Mouse (Mus musculus): ENCODE measurements around the gene Myo9b.
A peak's percentile ranks its signal among the peaks of the same experiment; 100 is the strongest.
"Not testable (repeated sequence)": the region's sequence is repeated elsewhere in the genome, so short reads cannot be mapped to it uniquely, and the experiment has no call there.

Gene Myo9b

DNA sequence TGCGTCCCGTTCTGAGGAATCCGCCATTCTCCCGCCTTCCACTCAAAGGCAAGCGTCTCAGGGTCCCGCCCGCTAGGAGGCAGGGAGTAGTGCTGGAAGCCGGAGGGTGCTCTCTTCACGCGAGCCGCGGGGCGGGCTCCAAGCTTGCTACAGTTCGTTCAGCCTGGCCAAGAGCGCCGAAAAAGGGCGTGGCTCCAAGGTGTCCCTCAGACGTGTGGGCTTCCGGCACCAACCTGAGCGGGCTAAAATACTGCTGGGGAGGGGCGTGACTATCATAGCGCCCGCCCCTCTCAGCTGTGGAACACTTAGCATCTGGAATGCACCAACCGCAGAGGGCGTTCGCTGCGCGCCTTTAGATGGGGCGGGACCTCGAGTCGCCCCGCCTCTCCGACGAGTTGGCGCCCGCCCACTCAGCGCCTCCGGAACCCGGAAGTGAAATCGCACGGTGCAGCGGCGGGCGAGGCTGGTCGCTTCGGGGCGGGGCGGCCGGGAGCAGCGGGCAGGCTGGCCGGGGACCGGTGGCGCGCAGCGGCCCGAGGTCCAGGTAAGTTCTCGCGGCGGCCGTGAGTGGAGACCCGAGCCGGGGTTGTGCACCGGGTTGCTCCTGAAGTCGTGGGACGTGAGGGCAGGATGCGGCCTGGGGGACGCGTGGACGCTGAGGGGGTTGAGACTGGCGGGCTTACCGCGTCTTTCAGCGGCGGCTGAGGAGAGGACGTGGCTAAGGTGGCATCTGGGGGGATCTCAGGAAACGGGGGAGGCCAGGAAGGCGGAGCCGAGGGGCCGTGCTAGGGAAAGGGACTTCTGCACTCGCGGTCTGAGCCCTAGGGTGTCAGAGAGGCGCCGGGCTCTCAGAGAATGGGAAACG is at the start of gene Myo9b, which contains the start of gene Haus8:
TSS of gene Myo9b (plus strand) at position 429 of the 865 bp plus-strand sequence.
TSS of gene Haus8 (minus strand) at position 649 of the 865 bp plus-strand sequence.
- peak; percentile 98 to 99 for DNase-seq (ENCODE audit: inconsistent age in 2 of 2, low spot score in 1 of 2)

DNA sequence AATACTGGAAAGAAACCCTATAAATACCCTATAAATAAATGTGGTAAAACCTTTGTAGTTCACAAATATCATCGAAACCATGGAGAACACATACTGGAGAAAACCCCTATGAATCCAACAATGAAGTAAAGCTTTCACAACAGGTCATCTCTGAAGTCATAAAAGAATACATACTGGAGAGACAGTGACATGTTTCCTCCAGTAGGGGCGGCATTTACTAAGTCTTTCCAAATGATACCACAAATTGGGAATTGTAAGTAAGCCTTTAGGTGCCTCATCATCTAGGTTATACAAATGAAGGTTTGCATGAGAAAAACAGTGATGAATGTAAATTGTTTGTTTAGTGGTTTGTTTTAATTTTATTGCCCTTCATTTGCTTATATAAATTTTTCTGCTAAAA is 48.0 kb upstream of the Myo9b start:
- peak in 1 of 2 experiments; percentile 70 for DNase-seq (ENCODE audit: inconsistent age in 2 of 2, low spot score in 1 of 2)

DNA sequence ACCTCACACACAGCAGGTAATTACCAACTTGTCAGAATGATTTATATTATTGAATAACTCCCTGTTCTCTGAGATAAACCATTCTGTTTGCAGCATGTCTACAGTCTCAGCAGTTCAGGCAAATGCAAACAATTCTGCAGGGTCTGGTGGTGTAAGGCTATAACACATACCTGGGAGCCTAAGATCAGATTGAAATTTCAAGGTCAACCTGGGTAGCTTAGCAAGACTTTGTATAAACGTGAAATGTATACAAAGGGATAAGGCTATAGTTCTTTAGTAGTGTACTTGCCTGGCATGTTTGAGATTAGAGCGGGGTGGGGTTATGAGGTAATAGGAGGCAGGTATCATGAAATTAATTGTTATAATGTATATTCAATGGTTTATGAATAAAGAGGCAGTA is 29.8 kb upstream of the Myo9b start:
- DNase-seq (ENCODE audit: inconsistent age in 2 of 2, low spot score in 1 of 2) = no peak

DNA sequence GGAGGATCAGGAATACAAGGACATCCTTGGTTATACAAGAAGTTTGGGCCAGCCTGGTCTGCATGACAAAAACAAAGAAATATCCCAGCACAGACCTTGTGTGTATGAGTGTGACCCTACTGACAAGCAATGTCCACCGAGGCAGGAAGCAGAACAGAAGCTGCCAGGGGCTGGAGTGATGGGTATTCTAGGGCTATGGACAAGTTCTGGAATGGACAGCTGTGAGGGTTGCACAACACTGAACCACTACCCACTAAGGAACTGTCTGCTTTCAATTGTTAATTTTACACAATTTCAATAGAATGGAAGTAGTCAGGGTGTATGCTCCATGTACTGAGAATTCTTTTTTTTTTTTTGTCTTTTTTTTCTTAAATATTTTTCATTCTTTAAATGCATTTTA is 24.3 kb upstream of the Myo9b start:
- DNase-seq (ENCODE audit: inconsistent age in 2 of 2, low spot score in 1 of 2) = no peak

DNA sequence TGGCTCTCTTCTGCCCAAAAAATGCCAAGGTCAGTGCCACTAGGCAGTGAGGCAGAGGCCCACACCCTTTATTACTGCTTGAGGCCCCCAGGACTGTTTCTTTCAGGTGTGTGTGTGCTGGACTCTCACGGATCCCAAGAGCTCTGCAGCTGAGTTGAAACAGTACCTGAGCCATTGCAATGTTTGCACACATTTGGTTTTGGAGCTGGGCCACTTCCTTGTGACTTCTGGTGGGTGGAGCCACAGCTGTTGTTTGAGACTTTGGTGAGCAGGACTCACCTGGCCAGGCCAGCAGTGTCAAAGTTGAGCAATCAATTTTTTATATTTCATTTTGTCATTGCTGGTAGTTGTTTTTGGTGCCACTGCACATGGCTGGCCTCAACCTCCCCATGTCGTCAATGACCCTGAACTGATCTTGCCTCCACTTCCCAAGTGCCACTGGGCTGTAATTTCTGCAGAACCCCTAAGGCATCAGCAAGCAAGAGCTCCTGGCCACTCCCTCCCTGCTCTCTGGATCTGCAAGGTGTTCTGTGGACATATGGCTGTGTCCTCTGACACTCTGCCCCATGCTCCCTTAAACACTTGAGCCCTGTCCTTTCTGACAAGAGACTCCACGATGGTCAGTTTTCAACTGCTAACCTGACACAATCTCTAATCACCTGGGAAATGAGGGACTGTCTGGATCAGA is 15.8 kb upstream of the Myo9b start:
- DNase-seq (ENCODE audit: inconsistent age in 2 of 2, low spot score in 1 of 2) = peak in 1 of 2 experiments; percentile 1

DNA sequence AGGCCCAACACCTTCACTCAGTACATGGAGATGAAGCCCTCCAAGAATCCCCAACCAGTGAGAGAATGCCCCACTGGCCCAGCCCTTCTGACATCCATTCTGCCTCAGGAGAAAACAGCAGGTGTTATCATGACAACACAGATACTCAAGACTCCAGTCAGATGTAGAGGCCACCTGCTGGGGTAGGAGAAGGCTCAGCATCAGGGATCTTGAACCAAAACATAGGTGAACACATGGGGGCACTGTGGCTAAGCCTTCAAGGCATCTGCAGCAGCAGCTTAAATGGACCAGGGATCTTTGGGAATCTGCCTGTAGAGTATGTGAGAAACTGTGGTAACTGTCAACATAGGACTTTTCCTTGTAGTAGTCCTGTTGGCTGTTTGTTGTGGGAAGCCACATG is 11.3 kb upstream of the Myo9b start:
- DNase-seq (ENCODE audit: inconsistent age in 2 of 2, low spot score in 1 of 2) = peak; percentile 38 to 64

DNA sequence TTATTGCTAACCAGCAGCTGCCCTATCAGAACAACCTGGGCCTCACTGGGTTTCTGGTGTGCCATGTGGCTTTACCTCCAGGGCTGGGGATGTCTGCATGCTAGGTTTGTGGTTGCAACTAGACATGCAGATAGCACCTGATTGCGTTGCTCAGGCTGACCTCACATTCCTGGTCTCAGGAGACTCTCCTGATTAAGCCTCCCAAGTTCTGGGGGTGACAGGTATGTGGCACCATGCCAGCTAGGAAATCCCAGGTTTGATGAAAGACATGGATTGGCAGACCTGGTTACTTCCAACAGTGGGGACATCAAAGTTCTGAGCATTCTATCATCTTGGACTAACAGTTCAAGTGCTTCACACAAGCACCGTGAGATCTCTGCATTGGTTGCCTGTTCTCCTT is 4.8 kb upstream of the Myo9b start:
- no peak for DNase-seq (ENCODE audit: inconsistent age in 2 of 2, low spot score in 1 of 2)

DNA sequence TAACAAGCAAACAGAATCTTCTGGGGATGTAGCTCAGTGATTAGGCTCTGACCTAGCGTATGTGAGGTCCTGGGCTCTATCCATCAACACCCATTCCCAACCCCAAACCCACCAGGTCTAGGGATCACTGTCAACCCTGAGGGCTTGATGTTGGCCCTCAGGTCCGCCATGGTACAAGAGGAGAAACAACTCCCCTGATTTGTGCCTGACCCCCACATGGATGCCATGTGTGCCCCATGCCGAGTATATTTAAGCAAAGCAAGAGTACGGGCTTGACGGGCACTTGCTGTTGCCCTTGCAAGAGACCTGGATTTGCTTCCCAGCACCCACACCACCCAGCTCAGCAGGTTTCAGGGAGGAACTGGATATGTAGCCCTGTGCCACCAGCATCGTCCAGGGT is 4.2 kb upstream of the Myo9b start:
- not testable (repeated sequence) for DNase-seq (ENCODE audit: inconsistent age in 2 of 2, low spot score in 1 of 2)

DNA sequence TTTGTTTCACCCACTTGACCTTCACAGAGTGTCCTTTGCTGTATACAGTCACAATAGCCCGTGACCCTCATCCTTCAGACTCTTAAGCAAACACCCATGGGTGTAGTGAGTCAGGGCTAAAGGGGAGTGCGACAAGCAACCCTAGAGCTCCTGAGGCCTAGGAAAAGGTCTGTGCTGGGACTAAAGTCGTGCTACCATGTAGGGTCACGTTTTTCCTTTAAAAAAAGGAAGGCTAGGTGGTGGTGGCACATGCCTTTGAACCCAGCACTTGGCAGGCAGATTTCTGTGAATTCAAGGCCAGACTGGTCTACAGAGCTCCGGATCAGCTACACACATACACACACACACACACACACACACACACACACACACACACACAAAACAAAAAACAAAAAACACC is 884 bp upstream of the Myo9b start:
- no peak for DNase-seq (ENCODE audit: inconsistent age in 2 of 2, low spot score in 1 of 2)

DNA sequence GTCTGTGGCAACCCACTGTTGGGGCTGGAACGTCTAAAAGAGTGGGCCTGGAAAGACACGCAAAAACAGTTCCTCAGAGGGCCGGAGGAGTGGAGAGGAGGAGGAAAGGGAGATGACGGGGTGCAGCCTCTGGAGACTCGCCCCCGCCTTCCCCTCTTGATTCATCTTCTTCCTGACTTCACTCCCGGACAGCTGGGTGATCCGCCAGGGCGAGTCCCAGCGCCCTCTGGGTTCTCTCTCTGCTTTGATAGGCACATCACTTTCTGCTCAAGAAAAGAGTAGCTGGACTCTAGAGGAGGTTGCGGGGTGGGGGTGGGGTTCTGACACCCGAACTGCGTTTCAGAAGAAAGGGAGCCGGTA is 617 bp downstream of the Myo9b start:
- DNase-seq (ENCODE audit: inconsistent age in 2 of 2, low spot score in 1 of 2) = peak; percentile 79 to 89

DNA sequence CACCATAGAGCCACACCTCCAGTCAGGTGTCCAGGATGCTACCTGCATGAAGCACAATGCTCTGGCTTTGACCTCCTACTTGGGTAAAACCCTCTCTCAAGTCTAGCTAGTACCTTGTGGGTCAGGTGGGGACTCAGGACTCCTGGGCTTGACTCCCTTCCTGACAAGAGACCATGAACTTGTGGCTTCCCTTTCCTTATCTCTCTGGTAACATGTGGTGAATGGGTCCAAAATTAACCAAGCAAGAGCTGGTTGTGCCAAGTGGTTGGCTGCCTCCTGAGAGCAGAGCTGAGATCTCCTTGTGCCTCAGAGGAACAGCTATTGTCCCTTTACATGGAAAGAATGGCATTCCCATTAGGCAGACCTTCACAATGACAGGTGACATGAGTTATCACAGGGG is 2.0 kb downstream of the Myo9b start:
- no peak for DNase-seq (ENCODE audit: inconsistent age in 2 of 2, low spot score in 1 of 2)

DNA sequence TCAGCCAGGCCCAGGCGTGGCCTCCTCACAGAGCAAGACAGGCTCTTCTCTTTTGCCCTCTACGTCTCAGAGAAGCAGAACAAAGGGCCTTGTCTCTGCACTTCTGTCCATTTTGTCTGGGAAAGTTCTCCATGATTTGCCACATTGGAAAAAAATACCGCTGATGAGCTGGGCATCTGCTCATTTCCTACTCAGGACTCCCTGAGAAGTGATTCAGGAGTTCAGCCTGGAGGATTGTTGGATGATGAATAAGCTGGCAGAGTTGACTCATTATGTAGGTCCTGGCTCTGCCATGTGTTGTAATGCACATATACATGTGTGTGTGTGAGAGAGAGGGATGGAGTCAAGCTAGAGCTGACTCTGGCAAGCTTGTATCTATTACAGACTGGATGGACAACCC is 3.7 kb downstream of the Myo9b start:
- DNase-seq (ENCODE audit: inconsistent age in 2 of 2, low spot score in 1 of 2) = no peak

DNA sequence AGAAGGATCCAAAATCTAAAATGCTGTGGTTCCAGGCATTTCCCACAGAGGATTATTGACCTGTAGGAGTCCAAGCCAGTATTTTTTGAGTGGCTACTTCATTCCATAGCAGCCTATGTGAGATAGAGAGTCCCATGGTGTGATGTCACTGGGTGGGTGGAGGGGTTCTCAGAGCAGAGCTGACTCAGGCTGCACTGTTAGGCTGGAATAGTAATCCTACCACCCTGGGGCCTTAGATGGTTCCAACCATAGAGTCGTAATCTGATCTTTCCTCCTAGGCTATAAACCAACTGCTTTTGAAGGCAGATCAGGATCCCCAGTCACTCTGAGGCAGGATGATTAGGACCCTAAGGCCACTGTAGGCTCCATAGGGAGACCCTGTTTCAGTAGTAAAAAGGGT is 6.9 kb downstream of the Myo9b start:
- DNase-seq (ENCODE audit: inconsistent age in 2 of 2, low spot score in 1 of 2) = not testable (repeated sequence)

DNA sequence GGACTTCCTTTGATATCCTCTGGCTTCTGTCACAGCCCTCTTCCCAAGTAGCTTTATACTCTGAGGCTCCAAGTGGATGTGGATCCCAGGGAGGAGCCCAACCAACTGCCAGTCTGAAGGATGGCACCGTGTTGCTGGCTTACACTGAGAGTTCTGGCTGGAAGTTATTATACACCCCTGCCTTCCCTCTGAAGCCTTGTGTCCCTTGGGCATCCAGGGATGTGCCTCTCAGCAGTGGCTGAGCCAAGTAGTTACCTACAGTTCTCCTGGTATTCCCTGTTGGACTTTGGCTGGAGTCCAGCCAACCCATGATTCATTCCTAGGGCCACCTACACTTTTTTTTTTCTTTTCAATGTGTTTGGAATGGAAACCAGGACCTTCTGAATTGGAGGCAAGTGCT is 9.2 kb downstream of the Myo9b start:
- DNase-seq (ENCODE audit: inconsistent age in 2 of 2, low spot score in 1 of 2) = peak in 1 of 2 experiments; percentile 42

DNA sequence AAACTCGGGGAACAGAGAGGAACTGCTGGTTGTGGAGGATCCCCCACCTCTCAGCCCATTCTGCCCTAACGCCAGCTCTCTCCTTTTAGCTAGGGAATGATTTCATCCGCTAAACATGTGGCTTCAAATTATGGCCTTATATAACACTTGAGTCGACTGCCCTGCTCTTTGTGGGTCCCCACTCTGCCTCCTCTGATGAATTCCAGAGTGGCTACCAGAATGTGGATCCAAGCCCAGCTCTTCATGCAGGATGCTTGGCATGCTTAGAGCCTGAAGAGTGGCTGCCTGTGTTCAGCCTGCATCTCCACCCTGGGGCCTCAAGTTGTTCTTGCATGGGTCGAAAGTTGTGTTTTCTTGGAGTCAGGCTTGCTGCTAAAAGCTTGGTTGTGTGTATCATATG is 10.1 kb downstream of the Myo9b start:
- DNase-seq (ENCODE audit: inconsistent age in 2 of 2, low spot score in 1 of 2) = no peak

DNA sequence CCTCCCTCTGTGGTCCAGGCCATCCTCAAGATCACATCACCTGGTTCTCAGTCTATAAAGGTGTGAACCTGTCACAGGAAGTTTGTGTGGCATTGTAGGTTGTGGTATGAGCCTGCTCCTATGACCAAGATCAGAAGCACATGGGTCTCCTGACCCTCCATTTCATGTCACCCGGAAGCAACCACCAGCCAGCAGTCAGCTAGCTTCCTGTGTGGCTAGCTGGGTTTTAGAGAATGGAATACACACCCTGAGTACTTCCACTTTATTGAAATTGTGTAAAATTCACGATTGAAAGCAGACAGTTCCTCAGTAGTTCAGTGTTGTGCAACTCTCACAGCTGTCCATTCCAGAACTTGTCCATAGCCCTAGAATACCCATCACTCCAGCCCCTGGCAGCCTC is 13.7 kb downstream of the Myo9b start:
- DNase-seq (ENCODE audit: inconsistent age in 2 of 2, low spot score in 1 of 2) = not testable (repeated sequence)

DNA sequence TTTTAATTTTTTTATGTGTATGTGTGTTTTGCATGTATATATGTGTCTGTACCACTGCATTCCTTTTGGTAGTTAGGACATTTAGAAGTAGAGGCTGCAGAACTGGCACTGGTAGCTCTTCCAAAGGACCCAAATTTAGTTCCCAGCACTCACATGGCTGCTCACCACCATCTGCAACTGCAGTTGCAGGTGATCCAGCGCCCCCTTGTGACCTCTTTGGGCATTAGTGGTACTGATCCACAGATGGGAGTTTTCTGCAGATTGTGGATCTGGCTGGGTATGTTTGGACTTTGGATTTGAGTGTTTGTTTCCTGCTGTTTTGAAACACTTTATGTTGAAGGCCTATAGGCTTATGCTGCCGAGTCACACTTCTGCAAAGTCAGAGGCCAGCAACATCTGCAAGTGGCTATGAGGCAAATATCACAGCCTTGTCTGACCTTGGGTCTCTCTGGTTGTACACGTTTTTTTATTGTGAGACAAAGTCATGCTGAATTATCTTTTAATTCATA is 16.0 kb downstream of the Myo9b start:
- DNase-seq (ENCODE audit: inconsistent age in 2 of 2, low spot score in 1 of 2) = no peak

DNA sequence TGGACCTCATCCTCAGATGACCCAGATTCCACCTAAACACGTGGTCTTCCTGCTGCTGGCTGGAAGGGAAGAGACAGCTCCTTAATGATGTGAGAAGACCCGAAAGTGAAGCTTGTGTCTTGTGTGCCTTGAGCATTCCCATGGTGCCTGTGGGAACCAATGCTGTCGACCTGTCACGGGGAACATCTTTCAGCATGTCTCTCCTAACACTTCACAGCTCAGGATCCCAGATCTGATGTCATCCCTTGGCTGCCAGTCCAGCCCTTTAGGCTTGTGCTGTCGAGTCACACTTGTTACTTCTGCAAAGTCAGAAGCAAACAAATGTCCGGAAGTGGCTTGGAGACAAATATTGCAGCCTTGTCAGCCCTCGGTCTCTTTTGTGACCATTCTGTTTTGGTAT is 16.6 kb downstream of the Myo9b start:
- DNase-seq (ENCODE audit: inconsistent age in 2 of 2, low spot score in 1 of 2) = no peak

DNA sequence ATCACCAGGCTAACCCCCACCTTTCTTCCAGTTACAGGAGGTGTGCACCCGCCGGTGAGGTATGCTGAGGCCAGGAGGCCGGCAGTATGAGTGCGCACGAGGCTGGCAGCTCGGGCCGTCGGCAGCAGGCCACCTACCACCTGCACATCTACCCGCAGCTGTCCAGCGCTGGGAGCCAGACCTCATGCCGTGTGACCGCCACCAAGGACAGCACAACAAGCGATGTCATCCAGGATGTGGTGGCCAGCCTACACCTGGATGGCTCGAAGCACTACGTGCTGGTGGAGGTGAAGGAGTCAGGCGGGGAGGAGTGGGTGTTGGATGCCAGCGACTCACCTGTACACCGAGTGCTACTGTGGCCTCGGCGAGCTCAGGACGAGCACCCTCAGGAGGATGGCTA is 17.7 kb downstream of the Myo9b start:
- DNase-seq (ENCODE audit: inconsistent age in 2 of 2, low spot score in 1 of 2) = no peak

DNA sequence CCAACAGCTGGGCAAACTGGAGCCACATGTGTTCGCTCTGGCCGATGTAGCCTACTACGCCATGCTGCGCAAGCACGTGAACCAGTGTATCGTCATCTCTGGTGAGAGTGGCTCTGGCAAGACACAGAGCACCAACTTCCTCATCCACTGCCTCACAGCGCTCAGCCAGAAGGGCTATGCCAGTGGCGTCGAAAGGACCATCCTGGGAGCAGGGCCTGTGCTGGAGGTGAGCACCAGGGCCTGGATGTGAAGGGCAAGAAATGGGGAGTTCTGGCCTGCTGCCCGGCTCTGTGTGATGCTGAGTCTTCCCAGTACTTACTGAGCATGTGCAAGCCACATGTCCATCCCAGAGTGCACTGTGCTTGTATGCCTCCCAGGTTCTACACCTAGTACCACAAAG is 18.4 kb downstream of the Myo9b start:
- no peak for DNase-seq (ENCODE audit: inconsistent age in 2 of 2, low spot score in 1 of 2)

DNA sequence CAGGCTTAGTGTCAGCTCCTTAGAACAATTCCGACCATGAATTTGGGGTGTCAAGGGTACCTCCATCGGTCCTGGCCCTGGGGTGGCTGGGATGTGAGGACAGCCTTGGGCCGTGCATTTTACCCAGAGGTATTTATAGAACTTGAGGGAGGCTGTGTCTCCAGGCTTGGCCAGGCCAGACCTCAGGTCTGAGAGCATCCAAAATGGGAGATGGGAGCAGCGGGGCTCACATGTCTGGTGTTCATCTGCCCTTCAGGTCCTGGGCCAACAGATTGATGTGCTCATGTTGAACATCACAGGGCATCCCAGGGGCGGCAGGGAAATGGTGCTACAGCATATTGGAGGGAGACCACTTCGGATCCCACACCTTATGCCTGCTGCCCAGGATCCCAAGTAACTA is 18.8 kb downstream of the Myo9b start:
- no peak for DNase-seq (ENCODE audit: inconsistent age in 2 of 2, low spot score in 1 of 2)

DNA sequence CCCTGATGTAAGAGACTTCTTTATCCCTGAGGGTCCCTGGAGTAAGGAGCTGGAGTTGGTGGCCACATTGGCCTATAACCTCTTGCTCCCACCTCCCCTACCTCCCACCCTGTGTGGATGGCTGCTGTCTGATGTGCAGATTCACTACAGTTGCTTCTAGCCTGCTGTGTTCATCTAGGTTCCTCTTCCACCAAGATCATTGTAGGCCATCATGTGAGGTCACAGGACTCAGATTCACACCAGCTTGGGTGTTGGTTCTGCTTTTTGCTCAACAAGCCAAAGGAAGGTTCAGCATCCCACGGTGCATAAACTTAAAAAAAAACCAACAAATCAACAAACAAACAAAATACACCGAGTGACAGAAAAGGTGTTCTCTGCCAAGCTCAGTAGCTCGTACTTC is 21.4 kb downstream of the Myo9b start:
- not testable (repeated sequence) for DNase-seq (ENCODE audit: inconsistent age in 2 of 2, low spot score in 1 of 2)

Data from adrenal gland, adult (tissue).